Mouse (Mus musculus): Measurements from ENCODE around the gene Krt16. TPM values are rescaled to one million over a fixed set of nuclear protein-coding genes. Genes with fewer than 3 reads are reported as not detected.

The Krt16 gene
- not detected for total RNA-seq (2021)
- long read RNA-seq, experiment 1: 0 reads
- long read RNA-seq, experiment 2: 0 reads

DNA sequence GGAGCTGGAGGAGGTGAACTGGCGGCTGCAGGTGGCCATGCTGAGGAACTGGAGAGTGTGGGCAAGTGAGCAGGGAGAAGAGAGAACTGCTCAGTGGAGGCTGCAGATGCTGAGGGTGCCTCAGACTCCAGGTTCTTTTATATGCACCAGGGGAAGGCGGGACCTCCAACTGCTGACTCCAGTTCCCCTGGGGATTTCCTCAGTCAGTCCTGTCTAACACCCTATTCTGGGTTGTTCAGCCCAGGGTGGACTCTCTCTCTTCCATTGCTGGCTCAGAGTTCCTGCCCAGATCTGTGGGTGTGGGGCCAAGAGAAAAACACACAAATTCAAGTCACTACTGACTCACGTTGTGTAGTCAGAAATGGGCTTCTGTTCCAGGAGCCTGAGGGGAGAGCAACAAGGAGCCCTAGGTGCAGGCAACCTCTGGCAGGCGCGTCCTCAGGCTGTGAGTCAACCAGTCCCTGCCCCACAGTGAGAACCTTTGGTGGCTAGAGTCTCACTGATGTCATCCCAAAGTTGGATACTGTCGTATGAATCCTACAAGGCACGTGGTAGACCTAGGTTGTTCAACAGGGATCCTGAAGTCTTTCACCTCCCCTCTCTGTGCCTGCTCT lies at the start of gene Krt16:
TSS of gene Krt16 (minus strand) at position 51 of the 614 bp plus-strand sequence.
- intact Hi-C loops (cut with DNase I): no loop called here
- DNase-seq (ENCODE audit: low spot score in 2 of 2): no peak

DNA sequence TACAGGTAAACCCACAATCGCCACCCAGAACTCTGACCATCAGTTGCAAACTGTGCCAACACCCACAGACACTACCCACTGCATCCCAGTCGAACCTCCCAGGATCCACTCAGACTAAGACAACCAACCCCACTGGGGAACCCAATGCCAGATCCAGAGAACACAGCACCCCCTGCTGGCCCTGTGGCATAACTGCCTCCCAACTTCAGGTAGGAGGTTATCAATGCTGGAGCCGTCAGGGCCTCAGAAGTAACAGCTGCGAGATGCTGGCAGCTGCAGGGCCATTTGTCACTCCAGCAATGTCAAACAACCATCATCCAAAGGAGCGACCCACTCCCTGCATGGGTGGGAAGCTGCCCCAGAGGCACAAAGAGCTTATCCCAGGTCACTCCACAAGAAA lies 49.1 kb upstream of the Krt16 start:
- DNase-seq (ENCODE audit: low spot score in 2 of 2): no peak
- intact Hi-C loops (cut with DNase I): loop anchor here (5.0 kb wide), 1 partner anchor 916 kb away; no protein-coding TSS in a partner anchor

DNA sequence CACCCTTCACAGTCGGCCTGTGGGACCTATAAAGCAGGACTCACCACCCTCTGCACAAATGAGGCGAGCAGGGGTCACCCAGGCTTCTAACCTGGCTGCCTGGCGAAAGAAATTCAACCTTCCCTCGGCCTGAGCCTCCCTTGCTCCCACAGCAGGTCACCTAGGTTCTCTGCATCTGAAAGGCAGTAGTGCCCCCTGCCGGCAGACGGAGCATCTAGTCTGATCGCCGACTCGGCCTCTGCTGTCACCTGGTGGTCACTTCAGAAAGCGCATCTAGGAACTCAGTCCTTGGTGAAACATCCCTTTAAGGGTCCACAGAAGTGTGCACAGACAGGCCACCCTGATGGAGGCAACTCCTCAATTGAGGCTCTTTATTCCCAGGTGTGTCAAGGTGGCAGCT lies 46.6 kb upstream of the Krt16 start:
- peak; percentile 78 to 86 for DNase-seq (ENCODE audit: low spot score in 2 of 2)
- intact Hi-C loops (cut with DNase I): loop anchor here (2.0 to 5.0 kb wide), 2 partner anchors 833 to 913 kb away; no protein-coding TSS in a partner anchor

DNA sequence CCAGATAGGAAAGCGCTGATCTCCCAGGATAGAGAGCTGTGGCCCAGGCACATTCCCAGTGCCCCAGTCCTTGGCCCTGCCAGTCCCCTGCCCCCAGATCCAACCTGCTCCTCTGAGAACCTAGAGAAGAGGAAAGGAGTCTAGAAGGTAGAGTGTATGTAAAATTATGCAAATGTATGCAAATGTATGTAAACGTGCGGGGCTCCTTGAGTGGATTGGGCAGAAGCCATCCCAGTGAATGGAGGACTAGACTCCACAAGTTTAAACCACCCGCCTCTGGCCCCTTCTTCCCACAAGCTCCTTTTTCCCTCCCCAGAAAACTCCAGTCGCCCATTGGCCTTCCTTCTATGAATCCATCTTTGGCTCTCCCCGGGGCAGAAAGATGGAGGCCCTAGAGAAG lies 44.2 kb upstream of the Krt16 start:
- intact Hi-C loops (cut with DNase I): no loop called here
- no peak for DNase-seq (ENCODE audit: low spot score in 2 of 2)

DNA sequence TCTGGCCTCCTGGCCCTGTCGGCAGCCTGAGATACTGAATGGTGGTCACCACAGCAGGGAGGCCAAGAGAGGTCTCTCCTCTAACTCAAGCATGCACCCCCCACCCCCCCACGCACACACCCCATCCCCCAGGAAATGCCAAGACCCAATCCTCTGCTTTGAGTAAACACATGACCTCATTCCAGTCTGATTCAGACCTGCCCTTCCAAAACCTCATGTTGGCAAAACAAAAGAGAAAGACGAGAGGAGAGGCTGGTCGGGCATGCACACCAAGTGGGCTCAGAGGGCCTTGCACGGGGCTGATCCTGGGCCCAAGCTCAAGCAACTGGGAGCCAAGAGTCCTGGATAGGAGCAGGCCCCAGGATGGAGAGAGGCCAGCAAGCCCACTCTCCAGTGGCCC lies 41.5 kb upstream of the Krt16 start:
- intact Hi-C loops (cut with DNase I): no loop called here
- no peak for DNase-seq (ENCODE audit: low spot score in 2 of 2)

DNA sequence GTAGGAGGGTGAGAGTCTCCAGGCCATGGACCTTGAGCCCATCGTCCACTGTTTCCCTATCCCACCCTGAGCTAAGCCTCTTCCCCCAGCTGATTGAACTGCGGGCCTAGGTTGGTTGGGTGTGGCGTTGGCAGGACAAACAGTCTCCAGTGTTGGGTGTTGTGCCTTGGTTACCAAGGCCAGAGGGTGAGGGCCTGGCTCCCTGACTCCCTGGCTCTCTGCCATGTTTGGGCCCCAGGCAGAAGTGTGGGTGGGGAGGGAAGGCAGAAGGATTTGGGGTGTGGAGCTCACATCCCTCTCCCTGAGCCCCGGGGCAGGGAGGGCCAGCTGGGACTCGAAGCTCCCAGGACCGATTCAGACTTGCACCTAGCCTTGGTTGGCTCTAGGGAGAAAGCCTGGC lies 40.2 kb upstream of the Krt16 start:
- intact Hi-C loops (cut with DNase I): loop anchor here (10.0 kb wide), 1 partner anchor 274 kb away; the partner anchor contains the start of gene Krt33a
- no peak for DNase-seq (ENCODE audit: low spot score in 2 of 2)

DNA sequence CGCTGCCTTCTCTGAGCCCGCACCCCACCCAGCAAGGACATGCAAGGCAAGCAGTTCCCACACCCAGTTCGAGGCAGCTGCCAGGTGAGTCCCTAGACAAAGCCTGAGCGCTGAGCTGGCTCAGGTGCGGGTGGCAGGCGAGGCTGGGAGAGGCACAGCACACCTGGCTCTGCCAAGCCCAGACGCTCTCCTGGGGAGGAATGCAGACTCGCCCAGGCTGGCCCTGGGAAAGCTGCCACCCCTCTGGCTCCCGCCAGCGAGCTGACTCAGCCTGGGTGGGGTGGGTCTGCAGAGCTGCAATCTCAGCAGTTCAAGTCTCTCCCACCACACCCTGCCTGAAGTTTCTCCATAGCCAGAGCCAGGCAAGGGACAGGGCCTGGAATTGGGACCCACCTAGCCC lies 38.3 kb upstream of the Krt16 start:
- DNase-seq (ENCODE audit: low spot score in 2 of 2): no peak
- intact Hi-C loops (cut with DNase I): loop anchor here (10.0 kb wide), 1 partner anchor 272 kb away; the partner anchor contains the start of gene Krt33a

DNA sequence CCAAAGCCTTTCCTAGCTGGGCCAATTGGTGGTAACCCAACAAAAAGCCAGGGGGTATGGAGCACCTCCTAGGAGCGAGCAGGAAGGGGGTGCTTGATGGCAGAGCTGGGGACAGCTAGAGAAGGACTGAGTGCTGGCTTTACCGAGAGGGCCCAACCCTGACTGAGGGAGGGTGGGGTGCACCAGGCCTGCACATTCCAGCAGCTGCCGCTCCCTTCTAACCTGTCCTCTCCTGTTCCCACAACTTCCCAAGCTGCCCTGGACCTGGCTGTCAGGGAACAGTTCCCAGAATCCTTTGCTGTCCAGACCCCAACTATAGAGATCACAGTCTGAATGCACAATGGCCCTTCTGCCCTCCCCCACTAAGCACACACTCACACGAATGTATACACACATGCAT lies 36.3 kb upstream of the Krt16 start:
- intact Hi-C loops (cut with DNase I): loop anchor here (5.0 to 10.0 kb wide), 2 partner anchors 270 to 903 kb away; partner anchors contain the start of gene Krt33a
- DNase-seq (ENCODE audit: low spot score in 2 of 2): no peak

DNA sequence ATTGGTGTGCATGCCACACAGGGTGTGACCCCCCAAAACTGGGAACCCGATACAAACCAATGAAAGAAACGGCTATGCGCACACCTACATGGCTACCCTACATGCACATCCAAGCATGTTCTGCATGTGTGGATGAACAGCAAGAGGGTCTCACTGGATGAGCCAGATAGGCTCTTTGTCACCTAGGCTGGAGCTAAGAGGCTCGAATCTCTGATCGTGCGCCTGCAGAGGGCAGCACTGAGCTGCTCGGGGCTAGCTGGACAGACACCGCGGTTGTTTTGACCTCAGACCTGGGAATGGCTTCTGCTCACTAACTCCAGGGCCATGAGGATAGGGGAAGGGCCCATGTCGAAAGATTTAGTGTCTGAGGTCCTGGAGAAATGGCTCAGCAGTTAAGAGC lies 33.8 kb upstream of the Krt16 start:
- DNase-seq (ENCODE audit: low spot score in 2 of 2): peak; percentile 51 to 76
- intact Hi-C loops (cut with DNase I): loop anchor here (1.0 to 10.0 kb wide), 4 partner anchors 113 to 900 kb away; partner anchors contain the start of gene Krt33a

DNA sequence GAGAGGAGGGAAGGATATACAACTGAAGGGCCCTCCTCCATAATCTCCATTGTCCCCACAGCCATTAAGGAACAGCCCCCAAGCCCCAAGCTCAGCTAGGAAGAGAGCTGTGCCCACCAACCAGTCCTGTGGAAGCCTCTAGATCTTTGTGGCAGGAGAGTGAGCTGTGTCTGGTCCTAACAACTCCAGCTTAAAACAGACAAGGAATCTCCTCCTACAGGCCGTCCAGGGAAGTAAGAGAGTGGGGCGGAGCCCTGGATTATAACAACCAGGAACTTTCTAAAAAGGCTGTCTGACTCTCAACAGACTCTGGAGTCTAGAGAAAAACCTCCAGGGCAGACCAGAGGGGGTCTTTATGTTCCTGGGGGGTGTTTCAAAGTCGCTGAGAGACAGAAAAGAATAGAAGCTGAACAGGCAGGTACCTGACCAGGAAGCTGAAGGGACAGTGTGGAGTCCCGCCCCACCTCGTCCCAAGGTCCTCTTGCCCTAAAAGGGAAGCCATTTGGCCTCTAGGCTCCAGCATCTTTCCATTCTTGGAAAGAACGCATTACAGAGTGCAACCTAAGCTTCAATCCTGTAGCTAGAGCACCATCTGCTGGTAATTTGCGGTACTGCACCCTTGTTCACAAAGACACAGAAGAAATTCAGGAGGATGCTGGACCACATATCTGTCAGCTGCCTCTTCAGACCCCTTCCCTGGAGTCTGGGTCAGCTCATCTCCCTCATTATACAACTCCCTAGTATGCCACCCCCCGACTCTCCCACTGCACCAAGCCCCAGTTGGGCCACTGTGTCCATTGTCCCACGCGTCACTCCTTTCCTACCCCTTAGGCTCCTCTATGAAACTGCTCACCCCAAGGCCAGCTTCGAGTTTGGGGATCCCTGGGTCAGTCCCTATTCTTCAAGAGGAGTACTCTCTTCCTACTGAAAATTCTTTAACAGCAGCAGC lies 33.2 kb upstream of the Krt16 start:
- intact Hi-C loops (cut with DNase I): loop anchor here (1.0 to 10.0 kb wide), 4 partner anchors 113 to 900 kb away; partner anchors contain the start of gene Krt33a
- DNase-seq (ENCODE audit: low spot score in 2 of 2): peak; percentile 92 to 96

DNA sequence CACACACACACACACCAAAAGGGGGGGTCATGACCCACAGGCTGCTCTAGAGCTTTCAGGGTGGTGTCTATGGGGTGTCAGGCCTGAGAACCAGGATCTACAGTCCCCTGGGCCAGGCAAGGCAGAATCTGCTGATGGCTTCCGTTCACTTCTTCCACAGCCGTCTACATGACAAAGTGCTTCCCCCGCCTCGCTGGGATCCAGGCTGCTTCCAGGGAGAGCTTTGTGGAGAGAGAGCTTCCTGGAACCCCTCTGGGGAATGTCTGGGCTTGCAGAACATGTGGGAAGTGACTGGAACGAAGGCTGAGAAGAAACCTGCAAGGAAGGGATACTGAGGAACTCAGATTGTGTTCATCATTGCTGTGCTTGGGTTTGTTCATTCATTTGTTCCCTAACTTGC lies 30.1 kb upstream of the Krt16 start:
- DNase-seq (ENCODE audit: low spot score in 2 of 2): no peak
- intact Hi-C loops (cut with DNase I): no loop called here

DNA sequence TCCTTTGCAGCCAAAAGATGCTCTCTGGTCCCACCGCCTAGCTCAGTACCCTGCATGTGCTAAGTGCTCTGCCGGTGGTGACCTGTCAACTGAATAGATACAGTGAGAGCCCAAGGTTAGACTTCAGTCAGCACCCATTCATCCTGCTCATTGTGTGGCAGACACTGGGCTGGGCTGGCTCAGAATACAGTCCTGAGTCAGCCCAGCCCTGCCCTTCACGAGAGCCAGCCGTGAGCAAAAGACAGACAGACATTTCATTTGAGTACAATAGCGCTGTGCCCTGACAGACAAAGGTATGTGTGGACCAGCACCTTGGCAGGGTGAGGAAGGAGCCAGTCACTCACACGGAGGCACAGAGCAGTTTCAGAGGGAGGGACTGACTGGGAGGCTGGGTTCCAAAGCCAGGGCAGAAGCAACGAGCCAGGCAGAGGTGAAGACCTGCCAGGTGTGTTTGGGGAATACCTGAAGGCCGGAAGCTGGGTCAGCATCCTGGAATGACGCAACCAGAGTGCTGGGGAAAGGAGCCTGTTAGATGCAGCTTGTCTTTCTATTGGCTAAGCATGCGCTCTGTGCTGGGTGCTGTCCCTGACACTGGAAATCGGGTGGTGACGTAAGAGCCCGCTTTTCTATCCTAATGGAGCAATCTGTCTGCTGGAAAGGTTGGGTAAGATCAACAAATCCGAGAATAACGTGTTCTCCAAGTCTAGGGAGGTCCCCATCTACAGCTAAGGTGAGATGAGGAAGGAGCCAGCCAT lies 29.2 kb upstream of the Krt16 start:
- intact Hi-C loops (cut with DNase I): no loop called here
- DNase-seq (ENCODE audit: low spot score in 2 of 2): no peak

DNA sequence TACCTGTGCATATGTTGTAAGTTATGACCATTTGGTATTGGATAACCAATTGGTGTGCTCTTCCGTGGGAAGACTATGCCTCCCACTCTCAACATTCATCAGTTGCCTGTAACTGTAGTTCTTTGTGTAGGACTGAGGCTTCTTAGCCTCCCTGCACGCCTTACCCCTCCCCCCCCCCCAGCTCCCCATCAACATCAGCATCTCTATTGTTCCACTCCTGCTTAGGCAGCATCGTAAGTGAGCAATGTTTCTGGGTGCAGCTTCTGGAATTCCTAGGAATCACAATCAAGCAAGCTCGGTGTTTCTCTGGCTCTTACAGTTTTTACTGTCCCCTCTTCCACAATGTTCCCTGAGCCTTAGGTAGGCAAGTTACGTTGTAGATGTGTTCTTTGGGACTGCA lies 26.8 kb upstream of the Krt16 start:
- intact Hi-C loops (cut with DNase I): no loop called here
- no peak for DNase-seq (ENCODE audit: low spot score in 2 of 2)

DNA sequence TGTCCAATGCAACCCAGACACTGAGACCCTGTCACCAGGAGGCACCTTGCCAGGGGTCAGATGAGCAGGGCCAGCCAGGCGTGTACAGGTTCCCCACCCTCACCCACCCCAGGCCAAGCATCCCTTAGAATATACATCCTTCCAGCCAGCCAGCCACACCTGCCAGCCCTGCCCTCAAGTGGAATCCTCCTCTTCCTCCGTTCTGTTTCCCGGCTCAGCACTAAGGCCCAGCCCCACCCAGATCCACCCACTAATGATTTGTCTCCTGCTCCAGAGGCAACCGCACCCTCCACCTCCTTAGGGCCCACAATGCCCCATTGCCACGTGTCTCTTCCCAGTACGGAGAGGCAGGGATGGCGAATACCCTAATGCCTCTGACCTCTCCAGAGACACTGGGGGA lies 26.0 kb upstream of the Krt16 start:
- intact Hi-C loops (cut with DNase I): no loop called here
- DNase-seq (ENCODE audit: low spot score in 2 of 2): no peak

DNA sequence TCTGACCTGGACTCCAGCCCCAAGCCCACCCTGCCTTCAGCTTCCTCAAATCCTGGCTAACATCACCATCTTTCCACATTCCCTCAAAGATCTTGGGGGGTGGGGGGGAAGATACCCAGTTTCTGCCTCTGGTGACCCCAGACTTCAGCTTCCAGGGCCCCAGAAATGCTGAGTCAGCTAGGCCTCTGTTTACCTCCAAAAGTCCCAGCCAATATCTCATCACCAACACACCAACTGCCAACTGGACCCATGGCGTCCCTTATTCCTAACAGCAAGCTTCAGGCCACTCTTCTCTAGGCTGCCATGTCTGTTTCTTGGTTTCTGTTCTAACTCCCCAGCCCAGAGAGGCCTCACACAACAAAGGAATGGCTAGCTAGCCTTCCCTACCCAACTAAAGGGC lies 23.2 kb upstream of the Krt16 start:
- intact Hi-C loops (cut with DNase I): no loop called here
- DNase-seq (ENCODE audit: low spot score in 2 of 2): no peak

DNA sequence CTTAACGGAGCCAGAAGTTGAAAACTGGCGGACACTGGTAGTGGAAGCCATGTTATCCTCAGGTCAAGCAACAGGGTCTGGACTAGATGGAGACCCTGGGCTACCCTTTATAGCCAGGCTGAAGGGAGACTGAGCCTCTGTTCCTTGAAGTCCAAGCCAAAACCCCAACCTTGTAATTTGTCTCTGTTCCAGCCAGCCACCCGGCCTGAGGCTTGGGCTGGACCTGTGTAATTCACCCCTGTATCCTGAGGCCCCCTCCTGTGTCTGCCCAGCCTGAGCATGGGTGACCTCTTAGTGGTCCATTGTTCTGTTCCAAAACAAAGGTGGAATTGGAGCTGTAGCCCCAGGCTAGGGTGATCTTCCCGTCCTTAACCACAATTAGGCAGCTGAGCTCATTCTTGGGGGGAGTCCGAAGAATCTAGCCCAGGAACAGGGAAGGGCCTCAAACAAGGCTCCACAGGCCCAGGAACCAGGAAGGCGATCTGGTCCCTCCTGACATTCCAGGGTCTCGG lies 21.2 kb upstream of the Krt16 start, which contains the start of gene Krt42:
TSS of gene Krt42 (minus strand) at position 51 of the 512 bp plus-strand sequence.
- intact Hi-C loops (cut with DNase I): no loop called here
- no peak for DNase-seq (ENCODE audit: low spot score in 2 of 2)

DNA sequence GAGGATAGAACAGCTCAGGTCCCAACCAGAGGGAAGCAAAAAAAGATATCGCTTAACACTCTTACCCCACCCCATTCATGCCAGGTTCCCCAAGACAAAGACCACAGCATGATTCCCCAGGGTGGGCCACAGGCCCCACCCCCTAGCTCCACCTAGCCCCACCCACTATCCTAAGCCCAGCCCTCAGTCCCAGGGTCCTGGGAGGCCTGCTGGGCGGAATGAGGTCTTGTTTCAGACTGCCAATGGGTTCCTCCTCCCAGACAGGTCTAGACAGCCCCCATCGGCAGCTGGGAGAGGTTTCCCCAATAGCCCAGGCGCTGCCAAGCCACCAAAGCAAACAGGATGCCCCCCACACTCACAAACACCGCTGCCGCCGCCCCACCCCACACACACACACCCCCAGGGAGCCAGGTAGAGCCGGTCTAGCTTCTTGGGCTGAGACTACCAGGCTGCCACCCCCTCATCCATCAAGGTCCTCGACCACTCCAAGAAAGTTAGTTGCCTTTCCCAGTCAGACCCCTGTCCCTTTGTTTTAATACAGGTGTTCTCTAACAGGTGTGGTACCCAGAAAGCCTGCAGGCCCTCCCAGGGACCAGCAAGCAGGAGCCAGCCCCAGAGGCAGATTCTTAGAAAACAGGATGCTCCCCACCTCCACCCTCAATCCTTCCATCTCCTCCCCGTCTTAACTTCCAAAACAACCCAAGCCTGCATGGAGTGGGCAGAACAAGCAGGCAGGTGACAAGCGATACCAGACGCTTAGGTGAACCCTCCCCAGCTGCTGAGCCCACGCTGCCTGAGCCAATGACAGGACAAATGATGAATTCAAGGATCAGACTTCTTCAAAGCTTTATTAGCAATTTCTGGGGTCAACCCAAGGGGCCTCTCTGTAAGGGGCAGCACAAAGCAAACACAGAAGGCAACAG lies 13.6 kb upstream of the Krt16 start:
- no peak for DNase-seq (ENCODE audit: low spot score in 2 of 2)
- intact Hi-C loops (cut with DNase I): no loop called here

DNA sequence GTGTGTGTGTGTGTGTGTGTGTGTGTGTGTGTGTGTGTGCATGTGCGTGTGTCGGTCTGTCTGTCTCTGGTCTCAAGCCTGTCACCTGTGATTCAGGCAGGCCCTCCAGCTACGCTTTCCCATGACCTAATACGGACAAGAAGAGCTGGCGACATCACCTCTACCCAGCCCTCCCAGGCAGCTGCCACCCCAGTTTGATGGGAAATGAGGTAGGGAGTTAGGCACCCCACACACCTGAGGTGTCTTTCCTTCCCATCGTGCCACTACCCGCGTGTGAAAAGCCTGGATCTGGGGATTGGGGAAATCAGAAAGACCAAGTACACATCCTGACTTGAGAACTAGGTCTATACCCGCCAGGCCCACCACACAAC lies 12.5 kb upstream of the Krt16 start:
- intact Hi-C loops (cut with DNase I): no loop called here
- DNase-seq (ENCODE audit: low spot score in 2 of 2): no peak
